Mouse (Mus musculus): ENCODE data around the gene Plekha7. TPM values are rescaled to one million over a fixed set of nuclear protein-coding genes. Genes with fewer than 3 reads are reported as not detected.

The Plekha7 gene
- polyA plus RNA-seq, 1 experiment from 2014 or later: 5.7 TPM

GRCm38 (mm10) chr7:116184358-116185057, 123.7 kb downstream of the Plekha7 start:
- no peaks in the 10 kb centered on the region for H3K9me3 ChIP-seq (ENCODE audit: low read length)
- TF ChIP-seq EP300 (IDR thresholded peaks at IDR 0.05) (no peak), CTCF (IDR thresholded peaks at IDR 0.05) (no peak)
- 63% methylated on average over 11 of the region's 11 CpGs for WGBS
- H3K27me3 ChIP-seq (replicated peaks; ENCODE audit: insufficient read depth, low read length): no peaks in the 10 kb centered on the region
- no peak overlapping the region for H3K4me2 ChIP-seq (replicated peaks; ENCODE audit: low read depth, low read length)
- H3K9ac ChIP-seq (replicated peaks; ENCODE audit: low read depth): no peak overlapping the region
- H3K4me3 ChIP-seq (ENCODE audit: low read depth, low read length): no peak overlapping the region
- no peak overlapping the region for H3K27ac ChIP-seq (ENCODE audit: low read length)
- H3K36me3 ChIP-seq (ENCODE audit: insufficient read depth, low read length): no peaks in the 10 kb centered on the region
- no peak for ATAC-seq
- DNase-seq (ENCODE audit: low spot score): no peak
- H3K4me1 ChIP-seq (ENCODE audit: insufficient read depth, low read depth, low read length): no peaks in the 10 kb centered on the region

GRCm38 (mm10) chr7:116182451-116182850, 125.7 kb downstream of the Plekha7 start:
- Histone ChIP-seq H3K9ac (replicated peaks; ENCODE audit: low read depth) (no peak overlapping the region), H3K27me3 (replicated peaks; ENCODE audit: insufficient read depth, low read length) (no peaks in the 10 kb centered on the region), H3K36me3 (ENCODE audit: insufficient read depth, low read length) (no peaks in the 10 kb centered on the region), H3K4me2 (replicated peaks; ENCODE audit: low read depth, low read length) (no peak overlapping the region), H3K9me3 (ENCODE audit: low read length) (no peaks in the 10 kb centered on the region), H3K4me1 (ENCODE audit: insufficient read depth, low read depth, low read length) (no peaks in the 10 kb centered on the region), H3K4me3 (ENCODE audit: low read depth, low read length) (no peak overlapping the region), H3K27ac (ENCODE audit: low read length) (no peak overlapping the region)
- ATAC-seq (no peak), DNase-seq (ENCODE audit: low spot score) (no peak)
- WGBS: 88% methylated on average over 1 of the region's 1 CpGs
- TF ChIP-seq EP300 (IDR thresholded peaks at IDR 0.05): no peak
- TF ChIP-seq CTCF (IDR thresholded peaks at IDR 0.05): no peak

GRCm38 (mm10) chr7:116181444-116181946, 126.7 kb downstream of the Plekha7 start:
- Histone ChIP-seq H3K4me2 (replicated peaks; ENCODE audit: low read depth, low read length) (no peak overlapping the region), H3K9me3 (ENCODE audit: low read length) (no peaks in the 10 kb centered on the region), H3K27me3 (replicated peaks; ENCODE audit: insufficient read depth, low read length) (no peaks in the 10 kb centered on the region), H3K4me1 (ENCODE audit: insufficient read depth, low read depth, low read length) (no peaks in the 10 kb centered on the region), H3K9ac (replicated peaks; ENCODE audit: low read depth) (no peak overlapping the region), H3K36me3 (ENCODE audit: insufficient read depth, low read length) (no peaks in the 10 kb centered on the region), H3K4me3 (ENCODE audit: low read depth, low read length) (no peak overlapping the region), H3K27ac (ENCODE audit: low read length) (no peak overlapping the region)
- DNase-seq (ENCODE audit: low spot score) (no peak), ATAC-seq (no peak)
- WGBS: 79% methylated on average over 5 of the region's 5 CpGs
- TF ChIP-seq EP300 (IDR thresholded peaks at IDR 0.05) (no peak), CTCF (IDR thresholded peaks at IDR 0.05) (no peak)

- WGBS: 86% methylated on average over 3 of the region's 3 CpGs
- no peak for DNase-seq (ENCODE audit: low spot score)
- no peak overlapping the region for H3K4me3 ChIP-seq (ENCODE audit: low read depth, low read length)
- TF ChIP-seq CTCF (IDR thresholded peaks at IDR 0.05) (no peak), EP300 (IDR thresholded peaks at IDR 0.05) (no peak)
- no peak overlapping the region for H3K27ac ChIP-seq (ENCODE audit: low read length)
- no peak for ATAC-seq
- H3K27me3 ChIP-seq (replicated peaks; ENCODE audit: insufficient read depth, low read length): no peaks in the 10 kb centered on the region
- H3K36me3 ChIP-seq (ENCODE audit: insufficient read depth, low read length): no peaks in the 10 kb centered on the region
- H3K9me3 ChIP-seq (ENCODE audit: low read length): no peaks in the 10 kb centered on the region
- H3K4me2 ChIP-seq (replicated peaks; ENCODE audit: low read depth, low read length): no peak overlapping the region
- H3K4me1 ChIP-seq (ENCODE audit: insufficient read depth, low read depth, low read length): no peaks in the 10 kb centered on the region
- no peak overlapping the region for H3K9ac ChIP-seq (replicated peaks; ENCODE audit: low read depth)
These were observed 129.3 kb downstream of the Plekha7 start for GRCm38 (mm10) chr7:116178916-116179315.

GRCm38 (mm10) chr7:116172774-116173173, 135.4 kb downstream of the Plekha7 start:
- Histone ChIP-seq H3K27ac (ENCODE audit: low read length) (no peak overlapping the region), H3K9me3 (ENCODE audit: low read length) (no peaks in the 10 kb centered on the region), H3K27me3 (replicated peaks; ENCODE audit: insufficient read depth, low read length) (no peaks in the 10 kb centered on the region), H3K9ac (replicated peaks; ENCODE audit: low read depth) (no peak overlapping the region), H3K4me3 (ENCODE audit: low read depth, low read length) (no peak overlapping the region), H3K4me1 (ENCODE audit: insufficient read depth, low read depth, low read length) (no peaks in the 10 kb centered on the region), H3K36me3 (ENCODE audit: insufficient read depth, low read length) (no peaks in the 10 kb centered on the region), H3K4me2 (replicated peaks; ENCODE audit: low read depth, low read length) (no peak overlapping the region)
- no peak for ATAC-seq
- TF ChIP-seq EP300 (IDR thresholded peaks at IDR 0.05) (no peak), CTCF (IDR thresholded peaks at IDR 0.05) (no peak)
- 71% methylated on average over 10 of the region's 10 CpGs for WGBS
- DNase-seq (ENCODE audit: low spot score): no peak

- no peak overlapping the region for H3K27ac ChIP-seq (ENCODE audit: low read length)
- H3K9ac ChIP-seq (replicated peaks; ENCODE audit: low read depth): no peak overlapping the region
- DNase-seq (ENCODE audit: low spot score) (no peak), ATAC-seq (no peak)
- no peaks in the 10 kb centered on the region for H3K4me1 ChIP-seq (ENCODE audit: insufficient read depth, low read depth, low read length)
- H3K9me3 ChIP-seq (ENCODE audit: low read length): no peaks in the 10 kb centered on the region
- no peak overlapping the region for H3K4me2 ChIP-seq (replicated peaks; ENCODE audit: low read depth, low read length)
- WGBS: 72% methylated on average over 4 of the region's 4 CpGs
- H3K4me3 ChIP-seq (ENCODE audit: low read depth, low read length): no peak overlapping the region
- TF ChIP-seq CTCF (IDR thresholded peaks at IDR 0.05) (no peak), EP300 (IDR thresholded peaks at IDR 0.05) (no peak)
- H3K27me3 ChIP-seq (replicated peaks; ENCODE audit: insufficient read depth, low read length): no peaks in the 10 kb centered on the region
- H3K36me3 ChIP-seq (ENCODE audit: insufficient read depth, low read length): no peaks in the 10 kb centered on the region
These were observed 138.8 kb downstream of the Plekha7 start for GRCm38 (mm10) chr7:116169426-116169825.
